Mouse (Mus musculus): Measurements from ENCODE around the gene Tdrd7. TPM values are rescaled to one million over a fixed set of nuclear protein-coding genes. Genes with fewer than 3 reads are reported as not detected.

Tdrd7 gene
- 47.0 TPM for polyA plus RNA-seq (2014; fragmentation: Illumina TruSeq; extraction: RNeasy Lipid Tissue Mini Kit (QIAGEN cat#74804); ENCODE audit: low read depth, low replicate concordance)

DNA sequence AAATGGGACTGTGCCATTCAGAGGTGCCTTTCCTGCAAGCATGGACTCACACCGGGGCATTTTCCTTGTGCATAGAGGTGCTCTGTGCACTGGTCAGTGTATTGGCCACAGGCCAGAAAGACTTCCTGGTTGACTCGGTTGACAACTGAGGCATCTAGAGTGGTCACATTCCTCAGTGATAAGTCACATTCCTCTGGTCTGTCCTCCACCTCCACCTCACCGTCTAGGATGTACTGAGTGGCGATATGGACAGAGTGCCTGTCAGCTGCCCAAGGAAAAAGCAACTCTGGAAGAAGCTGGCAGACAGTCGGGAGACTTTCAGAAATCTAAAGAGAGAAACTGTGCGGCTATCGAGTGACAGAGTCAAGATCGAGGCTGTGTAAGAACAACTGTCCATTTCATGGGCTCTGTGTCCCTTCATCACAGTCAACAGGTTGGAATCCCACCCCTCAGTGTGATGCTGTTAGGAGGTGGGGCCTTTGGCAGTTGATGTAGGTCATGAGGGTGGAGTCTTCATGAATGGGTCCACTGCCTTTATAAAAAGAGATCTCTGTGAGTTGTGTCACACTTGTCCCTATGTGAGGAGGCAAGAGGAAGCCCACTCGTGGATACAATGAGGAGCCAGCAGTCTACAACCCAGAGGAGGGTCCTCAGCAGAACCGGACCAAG, at the start of gene Tdrd7:
Tdrd7 (plus strand) TSS at position 564 of the 669 bp plus-strand sequence.

DNA sequence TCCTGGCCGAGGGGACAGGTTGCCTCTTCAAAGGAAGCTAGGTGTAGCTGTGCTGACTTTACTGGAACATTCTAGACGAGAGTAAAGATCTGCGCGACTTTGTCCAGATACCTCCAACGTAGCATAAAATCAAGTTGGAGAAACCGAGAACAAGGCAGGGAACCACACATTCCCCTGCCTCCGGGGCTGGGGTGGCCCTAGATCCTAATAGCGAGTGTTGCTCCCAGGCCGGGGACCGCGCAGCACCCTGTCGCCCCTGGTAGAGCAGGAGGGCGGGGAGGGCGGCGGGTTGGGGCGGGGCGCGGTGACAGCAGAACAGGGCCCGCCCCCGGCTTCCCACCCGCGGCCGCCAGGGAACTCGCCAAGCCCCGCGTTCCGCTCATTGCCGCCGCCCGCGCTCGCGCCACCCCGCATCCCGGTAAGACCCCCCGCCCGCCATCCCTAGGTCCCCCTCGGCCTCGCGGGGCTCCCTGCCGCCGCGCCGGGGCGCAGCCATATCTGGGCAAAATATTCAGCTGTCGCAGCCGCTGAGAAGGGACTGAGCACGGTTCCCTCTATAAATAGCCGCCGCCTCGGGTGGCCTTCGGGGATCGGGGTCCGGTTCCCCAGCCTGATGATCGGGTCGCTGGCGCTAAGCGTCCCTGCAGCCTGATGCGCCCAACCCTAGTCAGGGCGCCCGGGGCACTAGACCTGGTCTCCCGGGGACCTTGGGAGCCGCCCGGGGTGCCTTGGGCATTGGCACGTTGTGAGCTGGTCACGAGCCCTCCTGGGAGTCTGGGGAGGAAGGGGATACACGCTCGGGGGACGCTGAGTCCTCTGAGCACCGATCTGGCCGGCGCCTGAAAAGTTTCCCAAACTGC, 74.0 kb downstream of the Tdrd7 start, which contains the start of gene Tmod1:
Tmod1 (plus strand) TSS at position 44 of the 860 bp plus-strand sequence.

Other genes starting within 250 kb of the Tdrd7 start
- gene Aldh1b1, start 166.3 kb upstream of the Tdrd7 start, polyA plus RNA-seq (2014; fragmentation: Illumina TruSeq; extraction: RNeasy Lipid Tissue Mini Kit (QIAGEN cat#74804); ENCODE audit: low read depth, low replicate concordance): 5.4 TPM
- not detected for gene Igfbpl1, start 138.4 kb upstream of the Tdrd7 start, polyA plus RNA-seq (2014; fragmentation: Illumina TruSeq; extraction: RNeasy Lipid Tissue Mini Kit (QIAGEN cat#74804); ENCODE audit: low read depth, low replicate concordance)
- gene Stra6l, start 116.7 kb upstream of the Tdrd7 start, polyA plus RNA-seq (2014; fragmentation: Illumina TruSeq; extraction: RNeasy Lipid Tissue Mini Kit (QIAGEN cat#74804); ENCODE audit: low read depth, low replicate concordance): 0.17 TPM
- 0.41 TPM for gene Ccdc180, start 75.0 kb upstream of the Tdrd7 start, polyA plus RNA-seq (2014; fragmentation: Illumina TruSeq; extraction: RNeasy Lipid Tissue Mini Kit (QIAGEN cat#74804); ENCODE audit: low read depth, low replicate concordance)
- 7.9 TPM for gene Tmod1, start 73.6 kb downstream of the Tdrd7 start, polyA plus RNA-seq (2014; fragmentation: Illumina TruSeq; extraction: RNeasy Lipid Tissue Mini Kit (QIAGEN cat#74804); ENCODE audit: low read depth, low replicate concordance)
- gene Ncbp1, start 173.3 kb downstream of the Tdrd7 start, polyA plus RNA-seq (2014; fragmentation: Illumina TruSeq; extraction: RNeasy Lipid Tissue Mini Kit (QIAGEN cat#74804); ENCODE audit: low read depth, low replicate concordance): 70.9 TPM
- gene Tstd2, start 173.4 kb downstream of the Tdrd7 start, polyA plus RNA-seq (2014; fragmentation: Illumina TruSeq; extraction: RNeasy Lipid Tissue Mini Kit (QIAGEN cat#74804); ENCODE audit: low read depth, low replicate concordance): 33.0 TPM
- gene Xpa, start 231.0 kb downstream of the Tdrd7 start, polyA plus RNA-seq (2014; fragmentation: Illumina TruSeq; extraction: RNeasy Lipid Tissue Mini Kit (QIAGEN cat#74804); ENCODE audit: low read depth, low replicate concordance): 47.8 TPM